Mouse (Mus musculus): ENCODE measurements at regions not wholly inside any gene's neighbourhood (a gene's known extent, or its start where the extent isn't known, plus 50 kb on each side); places are given as distances from the start of the nearest gene placed in this dataset.
A peak's percentile ranks its signal among the peaks of the same experiment; 100 is the strongest.
"Not testable (repeated sequence)": the region's sequence is repeated elsewhere in the genome, so short reads cannot be mapped to it uniquely, and the experiment has no call there.

DNA sequence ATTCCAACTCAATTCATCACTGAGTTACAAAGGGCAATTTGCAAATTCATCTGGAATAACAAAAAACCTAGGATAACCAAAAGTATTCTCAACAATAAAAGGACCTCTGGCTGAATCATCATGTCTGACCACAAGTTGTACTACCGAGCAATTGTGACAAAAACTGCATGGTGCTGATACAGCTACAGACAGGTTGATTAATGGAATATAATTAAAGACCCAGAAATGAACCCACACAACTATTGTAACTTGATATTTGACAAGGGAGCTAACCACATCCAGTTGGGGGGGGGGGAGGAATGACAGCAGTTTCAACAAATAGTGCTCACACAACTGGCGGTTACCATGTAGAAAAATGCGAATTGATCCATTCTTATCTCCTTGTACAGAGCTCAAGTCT is 864.7 kb upstream of the Gm8797 start:
- H3K9me3 ChIP-seq (ENCODE audit: control insufficient read depth, low read length), result no peaks in the 10 kb centered on the region
- H3K4me1 ChIP-seq (replicated peaks; ENCODE audit: control insufficient read depth, insufficient read depth, low read length), result no peaks in the 10 kb centered on the region
- no peaks in the 10 kb centered on the region for H3K27me3 ChIP-seq (ENCODE audit: control insufficient read depth, insufficient read depth, low read length)
- 86% methylated on average over 3 of the region's 3 CpGs for WGBS
- no peak for ATAC-seq (ENCODE audit: low FRiP score)
- no peaks in the 10 kb centered on the region for H3K36me3 ChIP-seq (replicated peaks; ENCODE audit: control insufficient read depth, insufficient read depth)
- H3K27ac ChIP-seq, result no peak overlapping the region
- no peak for DNase-seq (ENCODE audit: low spot score)
- H3K4me3 ChIP-seq (replicated peaks; ENCODE audit: low read length), result no peak overlapping the region
- H3K9ac ChIP-seq, result no peak overlapping the region
- H3K4me2 ChIP-seq (replicated peaks), result no peak overlapping the region

DNA sequence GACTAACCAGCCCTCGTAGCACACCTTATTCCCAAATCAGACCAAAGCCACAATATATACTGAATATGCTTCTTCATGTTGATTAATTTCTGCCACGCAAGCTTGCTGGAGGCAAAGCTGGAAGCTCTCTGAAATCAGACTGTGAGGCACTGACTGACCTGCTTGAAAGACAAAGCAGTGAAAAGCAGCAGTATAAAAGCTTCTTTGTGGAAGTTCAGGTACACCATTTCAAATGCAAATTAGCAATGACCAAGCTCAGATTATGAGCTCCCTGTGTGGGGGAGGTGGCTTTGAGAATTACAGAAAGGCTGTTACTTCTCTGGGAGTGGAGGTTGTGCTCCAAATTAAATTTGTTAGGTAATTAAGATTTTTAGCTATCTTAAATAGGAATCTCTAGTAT is 857.5 kb upstream of the Gm8797 start:
- no peak for ATAC-seq (ENCODE audit: low FRiP score)
- Histone ChIP-seq H3K9ac (no peak overlapping the region), H3K4me3 (replicated peaks; ENCODE audit: low read length) (no peak overlapping the region), H3K27me3 (ENCODE audit: control insufficient read depth, insufficient read depth, low read length) (no peaks in the 10 kb centered on the region), H3K4me1 (replicated peaks; ENCODE audit: control insufficient read depth, insufficient read depth, low read length) (no peaks in the 10 kb centered on the region), H3K4me2 (replicated peaks) (no peak overlapping the region), H3K9me3 (ENCODE audit: control insufficient read depth, low read length) (peaks cover 11% of the 10 kb centered on the region), H3K36me3 (replicated peaks; ENCODE audit: control insufficient read depth, insufficient read depth) (no peaks in the 10 kb centered on the region), H3K27ac (no peak overlapping the region)
- 87% methylated on average over 2 of the region's 2 CpGs for WGBS
- DNase-seq (ENCODE audit: low spot score), result no peak

DNA sequence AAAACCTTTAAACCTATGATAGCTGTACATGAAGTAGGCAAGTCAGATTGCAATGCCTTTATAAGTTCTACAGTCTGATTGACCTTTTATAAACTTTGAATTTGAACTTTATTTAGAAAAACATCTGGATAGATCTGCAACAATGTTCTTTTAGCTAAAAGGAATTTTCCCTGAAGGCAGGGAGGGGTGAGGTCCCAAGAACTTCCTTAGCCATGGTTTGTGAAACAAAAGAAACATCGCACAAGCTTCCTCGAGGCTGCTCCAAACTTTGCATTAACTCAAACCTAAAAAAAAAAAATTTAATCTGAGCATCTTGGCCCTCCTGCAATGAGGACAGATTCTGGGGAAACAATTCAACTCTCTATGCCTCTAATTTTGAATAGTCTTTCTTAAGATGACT is 854.8 kb upstream of the Gm8797 start:
- H3K27ac ChIP-seq, result no peak overlapping the region
- H3K9ac ChIP-seq, result no peak overlapping the region
- no peak overlapping the region for H3K4me3 ChIP-seq (replicated peaks; ENCODE audit: low read length)
- ATAC-seq (ENCODE audit: low FRiP score) (no peak), DNase-seq (ENCODE audit: low spot score) (no peak)
- H3K36me3 ChIP-seq (replicated peaks; ENCODE audit: control insufficient read depth, insufficient read depth), result no peaks in the 10 kb centered on the region
- H3K9me3 ChIP-seq (ENCODE audit: control insufficient read depth, low read length), result peaks cover 11% of the 10 kb centered on the region
- no peak overlapping the region for H3K4me2 ChIP-seq (replicated peaks)
- H3K4me1 ChIP-seq (replicated peaks; ENCODE audit: control insufficient read depth, insufficient read depth, low read length), result no peaks in the 10 kb centered on the region
- no peaks in the 10 kb centered on the region for H3K27me3 ChIP-seq (ENCODE audit: control insufficient read depth, insufficient read depth, low read length)
- WGBS, result 82% methylated on average over 2 of the region's 2 CpGs

DNA sequence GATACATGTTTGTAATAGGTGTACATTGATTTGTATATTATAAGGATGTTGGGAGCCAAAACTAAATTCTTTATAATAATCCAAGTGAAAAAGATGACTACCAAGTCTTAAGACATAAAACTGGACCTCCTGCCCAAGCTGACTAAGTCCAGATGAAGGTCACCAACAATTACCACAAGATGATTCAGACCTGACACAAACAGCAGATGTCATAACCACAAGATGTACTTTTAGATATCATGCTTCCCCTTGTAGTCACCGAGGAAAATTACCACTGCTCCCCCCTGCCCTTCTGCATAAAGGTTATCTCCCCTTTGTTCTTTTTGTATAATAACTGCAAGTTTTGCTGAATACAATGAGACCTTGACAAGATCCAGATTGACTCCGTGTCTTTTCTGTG is 843.0 kb upstream of the Gm8797 start:
- H3K9me3 ChIP-seq (ENCODE audit: control insufficient read depth, low read length); H3K4me3 ChIP-seq (replicated peaks; ENCODE audit: low read length); DNase-seq (ENCODE audit: low spot score); ATAC-seq (ENCODE audit: low FRiP score); H3K4me1 ChIP-seq (replicated peaks; ENCODE audit: control insufficient read depth, insufficient read depth, low read length); H3K4me2 ChIP-seq (replicated peaks); H3K36me3 ChIP-seq (replicated peaks; ENCODE audit: control insufficient read depth, insufficient read depth); H3K27ac ChIP-seq; H3K27me3 ChIP-seq (ENCODE audit: control insufficient read depth, insufficient read depth, low read length); H3K9ac ChIP-seq: not testable (repeated sequence)
- 85% methylated on average over 2 of the region's 2 CpGs for WGBS

DNA sequence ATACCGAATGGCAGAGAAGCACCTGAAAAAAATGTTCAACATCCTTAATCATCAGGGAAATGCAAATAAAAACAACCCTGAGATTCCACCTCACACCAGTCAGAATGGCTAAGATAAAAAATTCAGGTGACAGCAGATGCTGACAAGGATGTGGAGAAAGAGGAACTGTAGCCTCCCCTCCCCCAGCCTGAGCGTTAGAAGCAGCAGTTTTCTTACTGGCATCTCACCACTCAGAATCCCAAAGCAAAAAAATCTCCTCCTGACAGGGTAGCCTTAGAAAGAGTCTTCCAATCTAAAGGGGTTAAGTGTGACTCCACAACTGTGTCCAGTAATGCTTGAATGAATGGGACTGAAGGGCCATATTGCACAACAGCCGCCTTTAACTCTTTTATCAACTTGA is 819.9 kb upstream of the Gm8797 start:
- not testable (repeated sequence) for H3K36me3 ChIP-seq (replicated peaks; ENCODE audit: control insufficient read depth, insufficient read depth); H3K4me2 ChIP-seq (replicated peaks); H3K4me1 ChIP-seq (replicated peaks; ENCODE audit: control insufficient read depth, insufficient read depth, low read length); H3K27me3 ChIP-seq (ENCODE audit: control insufficient read depth, insufficient read depth, low read length); H3K27ac ChIP-seq; H3K9ac ChIP-seq; H3K9me3 ChIP-seq (ENCODE audit: control insufficient read depth, low read length); H3K4me3 ChIP-seq (replicated peaks; ENCODE audit: low read length); DNase-seq (ENCODE audit: low spot score); ATAC-seq (ENCODE audit: low FRiP score)
- 95% methylated on average over 3 of the region's 3 CpGs for WGBS

DNA sequence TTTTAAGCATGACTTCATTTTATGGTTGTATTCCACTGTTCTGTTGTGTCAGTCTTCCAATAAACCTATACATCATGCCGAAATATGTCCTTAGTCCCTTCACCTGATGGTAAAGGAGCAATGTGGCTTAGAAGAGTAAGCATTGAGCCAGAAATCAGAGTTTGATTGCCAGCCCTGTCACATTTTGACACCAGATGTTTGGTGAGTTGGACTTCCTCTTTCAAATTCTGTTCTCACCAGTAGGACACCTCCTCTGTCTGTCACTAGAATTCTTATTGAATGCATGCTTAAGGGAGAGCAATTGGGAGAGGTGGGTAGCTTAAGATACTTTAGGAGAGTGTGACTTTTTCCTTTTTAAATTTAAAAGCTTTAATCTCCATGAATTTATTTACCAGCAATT is 779.1 kb upstream of the Gm8797 start:
- Histone ChIP-seq H3K9ac (no peak overlapping the region), H3K9me3 (ENCODE audit: control insufficient read depth, low read length) (no peaks in the 10 kb centered on the region), H3K4me3 (replicated peaks; ENCODE audit: low read length) (no peak overlapping the region), H3K27ac (no peak overlapping the region), H3K36me3 (replicated peaks; ENCODE audit: control insufficient read depth, insufficient read depth) (no peaks in the 10 kb centered on the region), H3K4me1 (replicated peaks; ENCODE audit: control insufficient read depth, insufficient read depth, low read length) (peaks cover 3% of the 10 kb centered on the region; the same call in 1 of the 2 replicates), H3K27me3 (ENCODE audit: control insufficient read depth, insufficient read depth, low read length) (no peaks in the 10 kb centered on the region), H3K4me2 (replicated peaks) (no peak overlapping the region)
- 89% methylated on average over 1 of the region's 1 CpGs for WGBS
- ATAC-seq (ENCODE audit: low FRiP score), result no peak
- DNase-seq (ENCODE audit: low spot score), result no peak

DNA sequence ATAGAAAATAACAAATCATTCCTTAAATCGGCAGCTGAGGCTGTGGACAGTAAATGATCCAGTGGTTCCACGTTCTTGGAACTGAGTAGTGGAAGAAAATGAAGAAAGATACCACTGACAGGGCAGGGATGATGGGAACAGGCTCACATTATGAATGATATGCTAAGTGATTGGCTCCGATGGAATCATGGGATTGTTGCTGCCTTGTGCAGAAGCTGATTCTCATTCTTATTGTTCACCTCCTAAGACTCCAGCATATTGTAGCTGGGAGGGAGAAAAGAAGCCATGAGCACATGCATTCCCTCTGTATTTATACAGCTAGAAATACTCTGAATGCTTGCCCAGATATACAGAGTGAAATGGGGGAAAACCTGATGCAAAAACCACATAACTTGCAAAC is 777.3 kb upstream of the Gm8797 start:
- Histone ChIP-seq H3K4me2 (replicated peaks) (no peak overlapping the region), H3K27ac (peak overlapping the region; percentile 65), H3K36me3 (replicated peaks; ENCODE audit: control insufficient read depth, insufficient read depth) (no peaks in the 10 kb centered on the region), H3K9me3 (ENCODE audit: control insufficient read depth, low read length) (no peaks in the 10 kb centered on the region), H3K4me3 (replicated peaks; ENCODE audit: low read length) (no peak overlapping the region), H3K27me3 (ENCODE audit: control insufficient read depth, insufficient read depth, low read length) (no peaks in the 10 kb centered on the region), H3K4me1 (replicated peaks; ENCODE audit: control insufficient read depth, insufficient read depth, low read length) (peaks cover 6% of the 10 kb centered on the region; the same call in 1 of the 2 replicates), H3K9ac (no peak overlapping the region)
- 39% methylated on average over 3 of the region's 3 CpGs for WGBS
- ATAC-seq (ENCODE audit: low FRiP score), result peak; percentile 71
- no peak for DNase-seq (ENCODE audit: low spot score)

DNA sequence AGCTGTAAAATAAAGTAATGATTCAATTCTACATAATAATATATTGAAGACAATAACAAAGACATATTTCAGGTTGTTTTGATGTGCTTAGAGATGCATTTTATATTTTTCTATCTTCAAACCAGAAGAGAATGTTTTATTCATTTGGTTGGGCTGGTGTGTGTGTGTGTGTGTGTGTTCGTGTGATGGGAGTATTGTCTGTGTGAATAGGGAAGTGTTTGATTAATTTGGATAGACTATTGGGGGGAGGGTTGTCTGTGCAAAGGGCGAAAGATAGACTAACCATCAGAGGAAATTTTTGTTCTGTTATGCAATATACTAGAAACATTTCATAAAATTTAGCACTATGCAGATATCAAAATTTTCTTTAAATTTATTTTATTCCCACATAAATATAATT is 776.8 kb upstream of the Gm8797 start:
- Histone ChIP-seq H3K36me3 (replicated peaks; ENCODE audit: control insufficient read depth, insufficient read depth) (no peaks in the 10 kb centered on the region), H3K4me3 (replicated peaks; ENCODE audit: low read length) (no peak overlapping the region), H3K27ac (0 out of 2 replicates have a peak overlapping the region, but pooled peaks have one; percentile 51), H3K9me3 (ENCODE audit: control insufficient read depth, low read length) (no peaks in the 10 kb centered on the region), H3K9ac (no peak overlapping the region), H3K4me2 (replicated peaks) (no peak overlapping the region), H3K4me1 (replicated peaks; ENCODE audit: control insufficient read depth, insufficient read depth, low read length) (peaks cover 6% of the 10 kb centered on the region; the same call in 1 of the 2 replicates), H3K27me3 (ENCODE audit: control insufficient read depth, insufficient read depth, low read length) (no peaks in the 10 kb centered on the region)
- WGBS, result 35% methylated on average over 2 of the region's 2 CpGs
- ATAC-seq (ENCODE audit: low FRiP score) (no peak), DNase-seq (ENCODE audit: low spot score) (no peak)

DNA sequence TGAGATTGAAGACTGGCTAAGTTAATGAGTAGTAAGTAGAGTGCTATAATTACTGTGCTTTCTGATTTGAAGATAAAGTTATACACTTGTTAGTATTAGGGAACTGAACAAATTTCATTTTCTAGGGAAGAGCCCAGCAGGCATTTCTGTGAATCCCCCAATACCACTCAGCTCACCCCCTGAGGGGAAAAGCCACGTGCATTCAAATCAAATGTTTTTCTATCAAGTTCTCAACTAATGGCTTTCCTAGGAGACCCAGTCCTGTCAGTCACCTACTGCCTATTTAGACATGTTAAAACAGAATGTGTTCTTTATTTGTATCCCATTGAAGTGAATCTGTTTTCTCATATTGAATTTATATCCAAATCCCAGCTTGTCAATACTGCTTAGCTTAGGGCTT is 775.9 kb upstream of the Gm8797 start:
- Histone ChIP-seq H3K27me3 (ENCODE audit: control insufficient read depth, insufficient read depth, low read length) (no peaks in the 10 kb centered on the region), H3K36me3 (replicated peaks; ENCODE audit: control insufficient read depth, insufficient read depth) (no peaks in the 10 kb centered on the region), H3K9ac (no peak overlapping the region), H3K27ac (peak overlapping the region; percentile 56), H3K9me3 (ENCODE audit: control insufficient read depth, low read length) (no peaks in the 10 kb centered on the region), H3K4me2 (replicated peaks) (no peak overlapping the region), H3K4me3 (replicated peaks; ENCODE audit: low read length) (no peak overlapping the region), H3K4me1 (replicated peaks; ENCODE audit: control insufficient read depth, insufficient read depth, low read length) (peaks cover 6% of the 10 kb centered on the region; the same call in 1 of the 2 replicates)
- 12% methylated on average over 1 of the region's 1 CpGs for WGBS
- ATAC-seq (ENCODE audit: low FRiP score) (no peak), DNase-seq (ENCODE audit: low spot score) (no peak)

DNA sequence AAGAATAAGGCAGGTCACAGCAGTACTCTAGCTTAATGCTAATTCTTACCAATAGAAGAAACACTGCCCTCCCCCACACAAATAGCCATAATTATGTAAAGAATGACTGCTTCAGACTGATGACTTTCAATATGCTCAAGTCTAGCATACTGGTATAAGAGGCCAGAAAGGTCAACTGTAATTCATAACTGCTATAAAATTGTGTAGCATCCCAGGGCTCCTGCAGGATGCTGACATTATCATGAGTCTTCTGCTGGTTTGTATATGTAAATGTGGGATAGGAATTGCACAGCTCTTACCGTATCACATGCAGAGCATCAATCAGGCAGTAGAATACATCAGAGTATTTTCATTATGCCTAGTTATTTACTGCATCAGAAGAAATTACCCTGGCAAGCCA is 774.3 kb upstream of the Gm8797 start:
- Histone ChIP-seq H3K27ac (peak overlapping the region; percentile 4; the same call in 1 of the 2 replicates), H3K4me3 (replicated peaks; ENCODE audit: low read length) (no peak overlapping the region), H3K36me3 (replicated peaks; ENCODE audit: control insufficient read depth, insufficient read depth) (no peaks in the 10 kb centered on the region), H3K9ac (no peak overlapping the region), H3K9me3 (ENCODE audit: control insufficient read depth, low read length) (no peaks in the 10 kb centered on the region), H3K27me3 (ENCODE audit: control insufficient read depth, insufficient read depth, low read length) (no peaks in the 10 kb centered on the region), H3K4me1 (replicated peaks; ENCODE audit: control insufficient read depth, insufficient read depth, low read length) (peaks cover 6% of the 10 kb centered on the region; the same call in 1 of the 2 replicates), H3K4me2 (replicated peaks) (no peak overlapping the region)
- DNase-seq (ENCODE audit: low spot score) (peak; percentile 27), ATAC-seq (ENCODE audit: low FRiP score) (peak; percentile 58)
- WGBS, result 26% methylated on average over 1 of the region's 1 CpGs

Measured in hindbrain, embryonic 14.5 days (tissue).